Mouse (Mus musculus) T-helper 17 cell (primary cell): ENCODE results near the gene Cenph.
"Not testable (repeated sequence)": the region's sequence is repeated elsewhere in the genome, so short reads cannot be mapped to it uniquely, and the experiment has no call there.

ENCODE experiments used
- in situ Hi-C, 2 experiments: fragments of 300-600 bp; cut with MboI, MseI; formaldehyde crosslinking; loops; 1 replicate in 1 of 2; 2 replicates in 1 of 2; pipeline ENCODE4 v1.15.1; 2025; ENCODE audit warnings: high pct_unique_total_duplicates in 2 of 2

The Cenph gene

DNA sequence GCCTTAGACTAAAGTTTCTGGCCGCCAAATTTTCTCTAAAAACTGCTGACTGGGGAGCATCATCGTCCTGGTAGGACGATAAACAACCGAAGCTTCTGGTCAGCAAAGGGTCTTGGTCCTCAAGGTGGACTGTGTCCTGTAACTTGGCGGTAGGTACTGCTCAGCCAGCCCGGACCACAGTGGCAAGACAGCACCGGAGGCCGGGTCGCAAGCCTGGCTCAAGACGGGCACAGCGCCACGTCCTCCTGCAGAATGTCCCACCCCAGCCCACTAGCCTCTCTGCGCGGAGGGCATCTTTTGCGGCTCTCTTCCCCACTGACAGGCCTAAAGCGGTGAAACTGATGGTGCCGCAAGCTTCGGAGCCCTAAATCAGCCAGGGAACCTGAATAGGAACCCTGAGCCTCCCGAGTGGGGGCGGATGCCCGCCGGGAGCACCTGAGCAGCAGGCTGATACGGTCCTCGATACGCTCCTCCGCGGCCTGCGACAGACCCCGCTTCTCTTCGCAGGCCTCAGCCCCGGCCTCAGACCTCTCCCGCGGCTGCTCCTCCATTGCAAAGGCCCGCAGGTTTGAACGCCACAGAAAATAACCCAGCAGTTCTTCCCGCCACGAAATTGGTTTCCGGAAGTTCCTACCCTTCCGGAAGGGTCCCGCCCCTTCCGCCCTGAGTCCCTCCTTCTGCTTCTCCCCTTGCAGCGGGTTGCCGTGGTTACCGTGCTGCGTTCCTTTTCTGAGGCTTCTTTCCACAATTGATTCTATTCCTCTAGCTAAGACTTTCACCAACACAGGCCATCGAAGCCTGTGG, at the start of gene Cenph:
Gene Cenph, minus strand, starts transcription at position 648 of the 804 bp plus-strand sequence.
- in situ Hi-C loops: no loop called here

DNA sequence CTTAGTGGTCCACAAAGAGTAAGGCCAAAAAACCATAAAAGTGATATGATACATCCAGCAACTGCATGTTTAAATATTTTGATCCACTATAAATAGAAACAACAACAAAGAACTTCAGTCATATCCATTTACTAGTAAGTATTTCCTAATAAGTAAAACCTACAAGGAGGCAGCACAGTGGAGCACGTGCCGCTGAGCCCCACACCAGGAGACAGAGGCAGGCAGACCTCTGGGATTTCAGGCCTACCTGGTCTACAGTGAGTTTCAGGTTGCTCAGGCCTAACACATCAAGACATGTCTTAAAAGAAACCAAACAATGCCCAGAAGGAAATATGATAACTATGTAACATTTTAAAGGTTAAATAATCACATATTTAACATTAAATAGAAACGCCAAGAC, 49.2 kb upstream of the Cenph start:
- in situ Hi-C loops: loop anchor here in 1 of 2 experiments (25.0 kb wide), 1 partner anchor 738 kb away; no protein-coding TSS in a partner anchor

DNA sequence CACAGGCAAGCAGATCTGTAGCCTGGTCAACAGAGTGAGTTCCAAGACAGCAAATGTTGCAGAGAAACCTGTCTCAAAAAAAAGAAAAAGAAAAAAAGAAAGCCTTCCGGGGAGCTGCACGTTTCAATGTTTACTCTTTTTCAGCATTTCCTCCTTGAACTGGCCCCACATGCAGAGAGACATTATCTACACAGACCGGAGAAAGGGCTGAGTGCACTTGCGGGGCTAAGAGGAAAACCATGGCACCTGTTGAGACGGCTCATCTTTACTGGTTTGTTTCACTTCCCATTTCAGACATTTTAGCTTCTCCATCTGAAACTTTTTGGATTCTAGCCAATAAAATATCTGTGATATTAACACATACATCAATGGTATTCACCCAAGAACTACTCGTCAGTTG, 48.6 kb upstream of the Cenph start:
- in situ Hi-C loops: loop anchor here in 1 of 2 experiments (25.0 kb wide), 1 partner anchor 737 kb away; no protein-coding TSS in a partner anchor

DNA sequence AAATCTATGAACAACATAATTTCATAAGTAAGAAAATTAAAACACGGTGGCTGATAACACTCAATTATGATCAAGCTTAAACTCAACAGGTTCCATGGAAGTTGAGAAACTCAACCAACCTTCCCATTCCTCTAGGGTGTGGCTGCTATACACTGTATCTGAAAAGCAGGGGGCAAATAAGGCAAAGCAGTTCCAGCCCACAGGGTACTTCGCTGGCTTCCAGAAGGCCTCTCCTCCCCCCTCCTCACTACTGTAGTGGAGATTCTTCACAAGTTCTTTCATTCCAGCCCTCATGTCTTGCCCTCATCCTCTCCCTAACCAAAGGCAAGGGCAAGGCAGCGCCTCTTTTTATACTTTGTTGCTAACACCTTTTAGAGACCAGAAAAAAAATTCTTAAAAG, 48.2 kb upstream of the Cenph start:
- in situ Hi-C loops: loop anchor here in 1 of 2 experiments (25.0 kb wide), 1 partner anchor 737 kb away; no protein-coding TSS in a partner anchor

DNA sequence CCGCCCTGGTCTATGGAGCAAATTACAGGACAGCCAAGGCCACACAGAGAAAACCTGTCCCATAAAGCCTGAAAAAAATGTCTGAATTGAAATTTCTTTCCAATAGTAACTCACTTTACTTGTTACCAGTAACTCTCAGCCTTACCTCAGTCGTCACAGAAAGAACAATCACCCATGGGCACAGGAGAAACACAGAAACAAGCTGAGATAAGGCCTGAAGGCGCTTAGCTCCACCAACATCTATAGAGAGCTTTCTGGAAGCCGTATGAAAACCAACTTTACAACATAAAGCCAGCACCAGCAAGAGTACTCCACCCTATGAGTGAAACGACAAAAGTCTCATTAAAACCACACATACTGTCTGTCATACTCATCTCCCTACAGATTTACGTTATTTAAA, 38.8 kb upstream of the Cenph start:
- in situ Hi-C loops: loop anchor here (5.0 to 25.0 kb wide), 3 partner anchors 330 to 727 kb away; no protein-coding TSS in a partner anchor

DNA sequence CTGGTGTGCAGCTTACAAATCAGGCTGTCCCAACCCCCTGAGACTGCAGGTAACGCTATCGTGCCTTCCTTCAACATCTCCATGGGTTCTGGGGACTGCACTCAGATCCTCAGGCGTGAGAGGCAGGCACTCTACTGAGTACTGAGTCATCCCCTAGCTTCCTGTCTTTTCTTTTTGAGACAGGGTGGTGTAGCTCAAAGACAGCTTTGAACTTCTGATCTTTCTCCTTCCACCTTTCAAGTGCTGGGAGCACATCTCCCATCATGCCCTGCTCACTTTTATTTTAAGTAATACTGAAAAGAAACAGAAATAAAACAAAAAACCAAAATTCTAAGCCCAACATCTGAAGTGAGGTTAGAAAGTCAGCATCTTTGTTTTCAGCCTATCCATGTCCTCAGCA, 30.1 kb upstream of the Cenph start:
- in situ Hi-C loops: loop anchor here in 1 of 2 experiments (10.0 to 25.0 kb wide), 2 partner anchors 718 to 1951 kb away; no protein-coding TSS in a partner anchor

DNA sequence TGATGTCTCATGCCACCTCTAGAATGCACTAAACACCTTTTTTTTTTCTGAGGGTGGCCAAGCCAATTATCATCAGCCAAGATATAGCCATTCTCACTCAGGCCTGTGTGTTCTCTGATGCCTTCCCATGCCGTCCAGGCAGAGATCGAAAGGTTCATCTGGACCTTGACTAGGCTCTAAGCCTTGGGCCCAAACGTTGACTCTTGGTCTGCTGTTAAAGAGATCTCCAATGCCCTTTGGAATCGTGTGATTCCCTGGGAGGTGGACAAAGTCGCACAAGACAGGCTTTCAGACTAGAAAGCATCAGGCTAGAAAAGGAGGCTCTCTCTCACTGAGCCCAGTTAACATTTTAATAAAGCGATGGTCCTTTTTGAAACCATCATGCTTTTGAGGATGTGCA, 21.5 kb upstream of the Cenph start:
- in situ Hi-C loops: no loop called here

DNA sequence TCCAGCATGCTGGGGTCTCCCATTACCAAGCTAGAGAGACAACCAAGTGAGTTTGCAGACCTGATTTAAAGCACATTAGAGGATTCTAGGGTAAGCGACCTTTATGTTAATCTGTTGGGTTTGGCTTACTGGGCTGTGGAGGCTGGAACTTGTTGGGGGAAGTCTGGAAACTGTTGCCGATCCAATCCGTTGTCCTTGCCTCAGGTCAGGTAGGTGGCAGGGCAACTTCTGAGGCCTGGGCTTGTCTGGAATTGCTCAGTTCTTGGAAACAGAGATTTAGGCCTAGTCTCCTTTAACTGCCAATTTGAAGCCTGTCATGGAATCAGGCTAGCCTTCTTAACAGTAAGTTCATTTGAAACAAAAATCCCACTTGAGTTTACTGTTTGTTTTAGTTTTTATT, 13.4 kb upstream of the Cenph start:
- in situ Hi-C loops: no loop called here

DNA sequence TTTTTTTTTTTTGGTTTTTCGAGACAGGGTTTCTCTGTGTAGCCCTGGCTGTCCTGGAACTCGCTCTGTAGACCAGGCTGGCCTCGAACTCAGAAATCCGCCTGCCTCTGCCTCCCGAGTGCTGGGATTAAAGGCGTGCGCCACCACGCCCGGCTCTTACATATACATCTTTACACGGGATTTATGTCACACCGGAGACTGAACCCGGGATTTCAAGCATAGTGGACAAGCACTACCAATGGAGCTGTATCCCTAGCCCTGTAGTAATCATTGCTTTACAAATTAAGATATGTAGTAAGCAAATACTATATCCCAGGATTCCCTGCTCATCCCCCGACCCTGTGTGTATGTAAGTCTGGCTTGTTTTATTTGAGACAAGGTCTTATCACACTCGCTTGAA, 12.4 kb upstream of the Cenph start:
- in situ Hi-C loops: not testable (repeated sequence)

DNA sequence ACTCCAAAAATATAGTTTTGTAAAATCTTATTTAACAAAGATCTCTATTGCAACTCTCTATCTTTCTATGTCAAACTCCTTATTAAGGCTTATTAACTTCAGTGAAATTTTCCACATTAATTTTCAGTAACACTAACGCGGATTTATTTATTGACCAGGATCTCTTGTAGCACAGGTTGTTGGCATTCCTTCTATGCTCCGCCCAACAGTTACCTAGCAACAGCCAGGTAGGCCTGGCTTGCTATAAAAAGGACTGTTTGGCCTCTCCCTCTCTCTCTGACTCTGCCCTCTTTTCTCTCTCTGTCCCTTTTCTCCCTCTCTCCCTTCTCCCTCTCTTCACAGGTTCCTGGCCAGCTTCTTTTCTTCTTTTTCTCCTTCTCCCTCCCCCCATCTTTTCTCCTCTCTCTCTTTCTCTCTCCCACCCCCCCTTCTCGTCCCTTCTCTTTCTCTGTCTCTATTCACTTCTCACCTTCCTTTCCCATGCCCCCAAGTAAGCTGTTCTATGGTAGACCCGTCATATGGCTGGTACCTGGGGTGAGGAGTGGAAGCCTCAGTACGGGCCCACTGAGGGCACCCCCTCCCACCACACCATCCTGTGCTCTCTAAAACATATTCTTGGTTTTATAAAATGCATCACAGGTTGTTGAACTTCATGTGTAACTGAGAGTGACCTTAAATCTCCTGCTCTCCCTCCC, 11.8 kb upstream of the Cenph start:
- in situ Hi-C loops: no loop called here

DNA sequence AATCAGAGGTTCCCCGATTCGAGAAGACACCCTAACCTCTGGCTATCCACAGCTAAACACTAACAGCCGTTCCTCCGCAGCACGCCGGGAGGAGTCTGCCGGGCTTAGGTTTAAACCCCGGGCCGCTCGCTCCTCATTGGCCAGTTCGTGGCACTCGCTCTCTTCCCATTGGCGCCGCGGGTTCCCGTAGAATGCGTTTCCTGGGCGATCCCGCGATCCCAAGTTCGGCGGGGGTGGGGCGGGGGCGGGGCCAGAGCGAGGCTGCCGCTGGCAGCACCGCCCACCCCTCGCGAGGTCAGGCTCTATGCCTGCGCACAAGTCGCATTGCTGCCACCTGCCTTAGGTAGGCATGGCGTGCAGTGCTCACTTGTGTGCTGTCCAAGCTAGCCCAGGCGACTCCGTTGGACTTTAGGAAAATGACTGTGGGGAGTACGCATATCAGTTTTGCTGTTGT, 10.7 kb upstream of the Cenph start, which contains the start of gene Ccnb1:
Gene Ccnb1, minus strand, starts transcription at position 157 of the 454 bp plus-strand sequence.
- in situ Hi-C loops: no loop called here

DNA sequence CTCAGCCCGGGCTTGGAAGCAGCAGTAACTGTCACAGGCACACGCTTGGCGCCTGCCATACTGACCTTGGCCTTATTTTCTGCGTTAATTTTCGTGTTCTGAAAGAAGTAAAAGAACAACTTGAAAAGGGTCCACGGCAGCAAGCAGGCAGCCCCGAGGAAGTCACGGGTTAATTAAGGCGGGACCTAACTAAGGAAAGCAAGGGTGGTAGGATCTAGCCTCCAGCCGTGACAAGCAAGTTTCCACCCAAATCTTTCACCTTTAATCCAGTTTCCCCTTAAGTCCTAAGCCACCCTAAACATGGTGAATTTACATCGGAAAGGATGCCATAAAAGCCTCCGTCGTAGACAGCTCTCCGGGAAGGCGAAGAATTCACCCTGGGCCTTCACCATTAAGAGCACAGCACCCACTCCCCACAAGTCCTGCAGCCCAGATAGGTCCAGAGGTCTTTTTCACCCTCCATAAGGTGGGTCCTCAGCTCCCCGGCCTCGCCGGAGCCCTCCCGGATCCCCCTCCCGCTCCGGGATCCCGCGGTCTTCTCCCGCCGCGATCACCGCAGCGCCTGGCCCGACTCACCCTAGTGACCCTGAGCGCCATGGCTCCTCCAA, 10.2 kb upstream of the Cenph start:
- in situ Hi-C loops: no loop called here

DNA sequence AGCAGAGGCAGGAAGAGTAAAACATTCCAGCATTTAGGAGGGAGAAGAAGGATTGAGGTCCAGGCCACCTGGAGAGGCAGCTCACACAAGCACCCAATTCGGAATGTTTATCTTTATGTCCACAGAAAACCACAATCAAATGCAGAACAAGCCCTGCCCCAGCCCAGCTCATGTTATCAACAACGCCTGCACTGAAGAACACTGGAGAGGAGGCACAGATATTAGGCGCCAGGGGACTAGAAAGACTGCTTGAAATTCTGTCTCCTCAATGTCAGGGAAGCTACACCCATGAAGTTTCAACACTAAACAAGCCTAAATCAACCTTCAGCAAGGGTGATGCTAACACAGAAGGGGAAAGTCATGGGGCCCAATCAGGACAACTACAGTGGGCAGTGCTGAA, 1.8 kb upstream of the Cenph start:
- in situ Hi-C loops: no loop called here

DNA sequence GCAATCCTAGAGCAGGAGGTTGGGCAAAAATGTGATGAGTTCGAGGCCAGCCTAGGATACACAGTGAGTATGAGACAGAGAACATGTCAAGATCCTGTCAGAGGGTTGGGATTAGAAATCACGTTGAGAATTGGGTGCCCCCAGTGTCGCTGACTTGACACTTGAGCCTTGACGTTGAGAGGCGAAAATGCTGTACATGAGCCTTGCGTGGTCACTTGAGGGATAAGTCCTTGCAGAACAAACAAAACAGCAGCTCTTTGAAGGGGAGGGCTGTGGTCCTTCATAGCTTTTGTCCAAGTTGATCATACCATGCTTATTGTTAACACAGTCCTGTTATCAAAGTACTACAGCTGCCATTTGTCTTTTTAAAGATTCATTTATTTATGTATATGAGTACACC, 1.0 kb upstream of the Cenph start:
- in situ Hi-C loops: no loop called here

DNA sequence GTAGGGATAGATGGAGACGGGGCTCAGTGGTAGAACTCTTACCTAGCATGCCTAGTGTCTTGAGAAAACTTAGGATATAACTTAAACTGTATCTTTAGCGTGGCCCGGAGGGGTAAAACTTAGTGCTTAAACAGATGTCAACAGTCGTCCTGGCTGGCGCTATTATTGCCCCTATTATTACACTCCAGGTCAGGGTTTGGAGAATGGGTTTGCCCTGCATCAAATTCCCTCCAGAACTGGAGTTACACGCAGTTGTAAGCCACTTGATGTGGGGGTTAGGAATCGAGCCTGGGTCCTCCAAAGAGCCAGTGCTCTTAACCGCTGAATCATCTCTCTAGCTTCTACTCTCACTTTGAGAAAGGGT, 339 bp upstream of the Cenph start:
- in situ Hi-C loops: no loop called here

DNA sequence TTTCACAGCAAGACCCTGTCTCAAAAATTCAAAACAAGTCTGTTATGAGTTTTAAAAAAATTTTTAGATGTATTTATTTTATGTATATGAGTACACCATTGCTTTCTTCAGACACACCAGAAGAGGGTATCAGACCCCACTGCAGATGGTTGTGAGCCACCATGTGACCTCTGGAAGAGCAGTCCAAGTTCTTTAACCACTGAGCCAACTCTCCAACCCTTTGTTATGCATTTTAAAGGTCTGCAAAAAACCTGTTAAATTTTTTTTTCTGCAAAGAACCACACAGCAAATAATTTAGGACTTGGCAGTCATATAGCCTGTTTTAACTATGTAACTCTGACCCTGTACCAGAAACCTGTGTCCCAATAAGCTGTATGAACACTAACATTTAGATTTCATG, 995 bp downstream of the Cenph start:
- in situ Hi-C loops: no loop called here

DNA sequence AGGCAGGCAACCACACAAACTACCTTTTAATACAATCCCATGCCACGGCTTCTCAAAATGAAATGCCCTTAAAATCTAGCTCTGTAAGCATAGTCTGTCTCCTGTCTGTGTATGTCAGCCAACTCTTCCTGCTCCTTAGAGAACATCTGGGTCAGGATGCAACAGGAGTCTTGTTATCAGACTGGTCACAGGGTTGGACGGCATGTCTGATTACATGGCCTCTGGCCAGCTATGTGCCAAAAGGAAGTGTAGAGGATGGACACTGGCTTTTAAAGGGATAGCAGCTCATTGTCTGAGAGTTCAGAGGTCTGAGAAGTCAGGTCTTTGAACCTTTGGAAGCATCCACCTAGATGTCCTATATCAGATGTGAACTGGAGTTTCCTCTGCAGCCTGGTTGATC, 20.4 kb downstream of the Cenph start:
- in situ Hi-C loops: no loop called here

DNA sequence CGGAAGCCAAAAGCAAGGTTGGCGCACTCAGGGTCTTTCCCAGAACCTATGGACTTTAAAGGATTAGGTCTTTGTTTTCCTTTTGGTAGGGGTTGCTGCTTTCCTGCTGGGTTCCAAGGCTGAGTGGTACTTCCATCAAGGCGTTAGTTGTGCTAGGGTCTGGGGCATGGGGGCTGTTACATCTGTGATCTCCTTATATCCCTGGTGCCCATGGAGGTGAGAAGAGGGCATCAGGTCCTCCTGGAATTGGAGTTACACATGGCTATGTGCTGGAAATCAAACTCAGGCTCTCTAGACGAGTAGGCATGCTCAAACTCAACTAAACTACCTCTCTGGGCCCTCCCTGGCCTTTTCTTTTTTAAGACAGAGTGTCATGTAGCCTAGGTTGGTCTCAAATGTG, 21.5 kb downstream of the Cenph start:
- in situ Hi-C loops: no loop called here

DNA sequence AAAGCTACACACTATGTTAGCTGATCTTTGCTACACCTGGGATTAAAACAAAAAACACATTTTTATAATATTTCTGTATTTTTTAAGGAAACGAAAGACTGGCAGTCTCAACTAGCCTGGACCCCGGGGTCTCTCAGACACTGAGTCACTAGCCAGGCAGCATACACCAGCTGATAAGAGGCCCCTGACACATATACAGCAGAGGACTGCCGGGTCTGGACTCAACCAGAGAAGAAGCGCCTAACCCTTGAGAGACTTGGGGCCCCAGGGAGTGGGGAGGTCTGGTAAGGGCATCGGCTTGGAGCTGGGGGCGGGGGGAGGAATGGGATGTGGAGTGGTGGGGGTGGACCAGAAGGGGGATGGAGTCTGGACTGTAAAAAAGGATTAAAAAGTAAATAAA, 22.7 kb downstream of the Cenph start:
- in situ Hi-C loops: no loop called here

DNA sequence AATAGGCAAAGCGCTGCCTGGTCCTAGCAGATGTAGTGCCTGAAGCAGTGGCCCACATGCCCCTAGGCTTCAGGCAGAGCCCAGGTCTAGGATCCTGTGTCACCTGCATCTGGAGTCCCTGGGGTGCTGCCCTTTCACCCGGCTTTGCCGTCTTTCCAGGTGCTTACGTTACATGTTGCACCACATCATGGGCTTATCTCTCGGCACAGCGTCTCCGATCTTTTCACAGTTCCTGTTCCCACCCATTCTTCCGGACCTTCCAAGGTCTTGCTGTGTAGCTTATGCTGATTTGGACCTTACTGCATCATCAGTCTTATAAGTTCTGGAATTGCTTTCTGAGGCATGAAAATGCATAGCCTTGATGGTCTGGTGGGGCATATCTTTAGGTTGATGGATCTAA, 23.2 kb downstream of the Cenph start:
- in situ Hi-C loops: no loop called here

DNA sequence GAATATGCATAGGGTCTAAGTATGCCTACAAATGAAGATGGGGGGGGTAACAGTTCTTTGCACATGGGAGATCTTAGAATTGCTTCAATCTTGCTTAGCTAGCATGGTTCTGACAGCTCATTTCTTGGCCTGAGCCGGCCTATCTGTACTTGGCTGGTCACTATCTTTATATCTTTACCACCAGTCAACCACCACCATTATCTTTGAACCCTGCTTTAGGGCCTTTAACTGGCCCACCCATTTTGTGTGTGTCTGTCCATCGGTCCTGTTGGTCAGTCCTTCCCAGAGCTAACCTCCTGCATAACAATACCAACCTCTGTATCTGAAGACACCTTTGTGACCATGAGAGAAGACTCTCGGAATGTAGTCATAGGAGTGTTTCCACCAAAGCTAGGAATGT, 24.3 kb downstream of the Cenph start:
- in situ Hi-C loops: no loop called here

DNA sequence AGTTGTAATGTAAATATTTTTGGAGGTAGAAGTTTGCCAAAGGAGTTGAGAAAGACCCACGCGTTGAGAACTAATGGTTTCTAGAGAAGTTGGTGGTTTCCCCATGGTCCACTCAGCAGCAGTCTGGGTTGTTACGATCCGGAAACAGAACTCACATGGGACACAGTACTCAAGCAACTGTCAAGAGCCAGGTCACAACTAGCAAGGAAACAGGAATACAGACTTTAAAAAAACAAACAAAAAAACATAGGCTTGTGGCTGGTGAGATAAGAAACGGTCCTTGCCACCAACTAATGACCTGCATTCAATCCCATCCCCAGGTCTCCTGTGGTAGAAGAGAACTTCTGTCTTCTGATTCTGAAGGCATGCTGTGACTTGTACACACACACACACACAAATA, 24.9 kb downstream of the Cenph start:
- in situ Hi-C loops: no loop called here
